Mouse (Mus musculus): ENCODE data around the gene Mob3b. TPM values are rescaled to one million over a fixed set of nuclear protein-coding genes. Genes with fewer than 3 reads are reported as not detected.
"Not testable (repeated sequence)": the region's sequence is repeated elsewhere in the genome, so short reads cannot be mapped to it uniquely, and the experiment has no call there.

Mob3b gene
- polyA plus RNA-seq, 1 experiment from 2014 or later, result 14.9 TPM

DNA sequence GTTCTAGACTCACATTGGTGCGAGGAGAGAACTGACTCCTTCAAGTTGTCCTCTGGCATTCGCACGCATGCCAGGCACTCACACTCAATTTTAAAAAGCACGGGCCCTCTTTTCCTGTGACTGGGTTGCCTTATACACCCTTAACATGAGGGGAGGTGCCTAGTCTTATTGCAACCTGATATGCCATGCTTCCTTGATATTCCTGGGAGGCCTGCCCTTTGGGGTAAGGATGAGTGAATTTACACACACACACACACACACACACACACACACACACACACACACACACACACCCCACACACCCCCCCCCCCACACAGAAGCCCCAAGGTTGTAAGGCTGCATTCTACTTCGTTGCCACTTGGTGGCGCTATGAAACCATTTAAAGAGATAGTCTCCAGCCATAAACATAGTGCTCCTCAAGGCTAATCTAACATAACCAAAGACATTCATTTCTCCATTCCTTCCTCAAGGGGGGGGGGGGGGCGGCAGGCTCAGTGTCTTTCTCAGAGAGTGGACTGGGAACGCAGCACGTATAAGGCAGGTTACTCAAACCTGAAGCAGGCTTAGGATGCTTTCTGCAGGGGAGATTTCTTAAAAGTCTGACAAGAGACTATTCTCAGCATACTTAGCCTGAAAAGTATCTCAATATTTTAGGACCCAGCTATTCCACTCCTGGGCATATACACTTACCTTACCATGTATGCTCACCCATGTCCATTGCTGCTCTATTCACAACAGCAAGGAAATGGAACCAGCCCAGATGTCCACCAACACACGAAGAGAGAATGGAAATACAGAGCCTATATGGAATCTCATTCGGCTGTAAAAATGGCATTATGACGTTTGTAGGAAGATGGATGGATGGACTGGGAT is 198.9 kb downstream of the Mob3b start:
- peak; percentile 76 for TF ChIP-seq CTCF (IDR thresholded peaks at IDR 0.05; ENCODE audit: low read depth)
- Histone ChIP-seq H3K4me2 (no peak overlapping the region), H3K36me3 (ENCODE audit: insufficient read depth) (no peaks in the 10 kb centered on the region; the same call in 1 of the 2 replicates), H3K4me1 (ENCODE audit: insufficient read depth) (peaks cover under 1% of the 10 kb centered on the region; the same call in 1 of the 2 replicates), H3K27ac (ENCODE audit: low read depth) (no peak overlapping the region), H3K9ac (no peak overlapping the region), H3K27me3 (ENCODE audit: insufficient read depth, low read length) (no peaks in the 10 kb centered on the region), H3K4me3 (ENCODE audit: low read depth, low read length) (no peak overlapping the region), H3K9me3 (ENCODE audit: low read depth, low read length) (no peaks in the 10 kb centered on the region)
- ATAC-seq (ENCODE audit: insufficient read depth) (peak; percentile 69), DNase-seq (peak; percentile 85)
- WGBS, result 34% methylated on average over 12 of the region's 12 CpGs

DNA sequence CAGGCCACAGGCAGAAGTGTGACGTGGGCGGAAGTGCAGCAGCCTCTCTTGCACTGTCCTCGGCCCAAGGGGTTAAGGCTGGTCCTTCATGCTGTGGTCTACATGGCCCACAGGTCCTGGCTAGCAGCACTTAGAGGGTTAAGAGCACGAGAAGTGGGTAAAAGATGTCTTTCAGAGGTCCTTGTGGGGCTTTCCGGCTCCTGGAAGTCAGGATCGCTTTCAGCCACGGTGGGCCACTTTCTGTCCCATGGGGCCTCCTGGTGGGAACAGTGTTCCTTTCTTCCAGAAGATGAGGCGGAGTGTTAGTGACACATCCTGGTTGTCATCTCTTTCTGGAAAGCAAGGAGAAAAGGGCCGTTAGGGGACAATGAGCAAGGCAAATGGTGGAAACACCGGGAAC is 203.6 kb downstream of the Mob3b start:
- Histone ChIP-seq H3K4me1 (ENCODE audit: insufficient read depth) (no peaks in the 10 kb centered on the region), H3K4me3 (ENCODE audit: low read depth, low read length) (no peak overlapping the region), H3K9me3 (ENCODE audit: low read depth, low read length) (no peaks in the 10 kb centered on the region), H3K36me3 (ENCODE audit: insufficient read depth) (no peaks in the 10 kb centered on the region; the same call in 1 of the 2 replicates), H3K27ac (ENCODE audit: low read depth) (no peak overlapping the region), H3K4me2 (no peak overlapping the region), H3K9ac (no peak overlapping the region), H3K27me3 (ENCODE audit: insufficient read depth, low read length) (no peaks in the 10 kb centered on the region)
- no peak for TF ChIP-seq CTCF (IDR thresholded peaks at IDR 0.05; ENCODE audit: low read depth)
- ATAC-seq (ENCODE audit: insufficient read depth) (no peak), DNase-seq (no peak)
- WGBS, result 71% methylated on average over 10 of the region's 10 CpGs

DNA sequence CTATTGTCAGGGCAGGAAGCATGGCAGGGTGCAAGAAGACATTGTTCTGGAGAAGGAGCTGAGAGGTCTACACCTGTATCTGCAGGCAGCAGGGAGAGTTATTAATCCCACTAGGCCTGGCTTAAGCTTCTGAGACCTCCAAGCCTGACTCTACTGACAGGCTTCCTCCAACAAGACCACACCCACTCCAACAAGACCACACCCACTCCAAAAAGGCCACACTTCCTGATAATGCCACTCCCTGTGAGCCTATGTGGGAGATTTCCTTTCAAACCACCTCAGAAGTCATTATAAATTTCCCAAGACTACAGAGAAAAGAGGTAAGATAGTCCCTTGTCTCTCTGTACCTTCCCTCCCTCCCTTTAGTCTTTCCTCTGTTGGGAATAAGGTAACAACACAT is 210.1 kb downstream of the Mob3b start:
- ATAC-seq (ENCODE audit: insufficient read depth) (no peak), DNase-seq (no peak)
- no peaks in the 10 kb centered on the region for H3K36me3 ChIP-seq (ENCODE audit: insufficient read depth)
- H3K4me2 ChIP-seq, result no peak overlapping the region
- no peak overlapping the region for H3K4me3 ChIP-seq (ENCODE audit: low read depth, low read length)
- no peaks in the 10 kb centered on the region for H3K27me3 ChIP-seq (ENCODE audit: insufficient read depth, low read length)
- TF ChIP-seq CTCF (IDR thresholded peaks at IDR 0.05; ENCODE audit: low read depth), result no peak
- no peaks in the 10 kb centered on the region for H3K9me3 ChIP-seq (ENCODE audit: low read depth, low read length)
- H3K4me1 ChIP-seq (ENCODE audit: insufficient read depth), result no peaks in the 10 kb centered on the region
- no peak overlapping the region for H3K9ac ChIP-seq
- H3K27ac ChIP-seq (ENCODE audit: low read depth), result no peak overlapping the region

DNA sequence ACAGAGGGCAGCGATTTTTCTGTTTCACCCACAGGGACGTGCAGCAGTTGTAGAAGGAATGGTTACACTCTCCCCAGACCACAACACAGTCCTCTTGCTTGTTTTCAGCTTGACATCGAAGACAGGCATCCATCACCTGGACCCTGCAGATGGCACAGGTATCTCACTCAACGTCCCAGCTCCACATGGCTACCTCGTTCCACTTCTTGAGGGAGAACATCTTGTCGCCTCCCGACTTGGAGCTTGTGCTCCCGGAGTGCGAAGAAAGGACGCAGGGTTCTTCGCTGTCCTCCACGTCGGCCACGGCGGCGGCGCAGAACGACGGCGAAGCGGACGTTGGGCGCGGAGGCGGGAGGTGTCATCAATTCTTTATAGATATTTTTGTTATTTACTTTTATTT is 216.2 kb downstream of the Mob3b start:
- no peaks in the 10 kb centered on the region for H3K27me3 ChIP-seq (ENCODE audit: insufficient read depth, low read length)
- no peak overlapping the region for H3K27ac ChIP-seq (ENCODE audit: low read depth)
- no peak for TF ChIP-seq CTCF (IDR thresholded peaks at IDR 0.05; ENCODE audit: low read depth)
- no peaks in the 10 kb centered on the region for H3K9me3 ChIP-seq (ENCODE audit: low read depth, low read length)
- 92% methylated on average over 25 of the region's 25 CpGs for WGBS
- ATAC-seq (ENCODE audit: insufficient read depth) (no peak), DNase-seq (no peak)
- no peaks in the 10 kb centered on the region for H3K4me1 ChIP-seq (ENCODE audit: insufficient read depth)
- no peak overlapping the region for H3K4me3 ChIP-seq (ENCODE audit: low read depth, low read length)
- no peak overlapping the region for H3K9ac ChIP-seq
- H3K36me3 ChIP-seq (ENCODE audit: insufficient read depth), result no peaks in the 10 kb centered on the region
- H3K4me2 ChIP-seq, result no peak overlapping the region

DNA sequence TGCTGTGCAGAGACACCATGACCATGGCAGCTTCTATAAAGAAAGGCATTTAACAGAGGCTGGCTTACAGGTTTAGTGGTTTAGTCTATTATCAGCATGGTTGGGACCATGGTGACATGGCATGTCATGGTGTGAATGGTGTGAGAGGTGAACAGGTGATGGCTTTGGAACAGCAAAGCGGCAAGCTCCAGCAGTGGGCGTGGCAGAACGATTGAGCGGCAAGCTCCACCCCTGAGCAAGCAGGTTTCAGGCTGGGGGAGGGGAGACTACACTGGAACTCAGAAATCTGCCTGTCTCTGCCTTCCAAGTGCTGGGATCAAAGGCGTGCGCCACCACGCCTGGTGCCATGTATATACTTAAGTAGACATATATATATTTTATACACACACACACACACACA is 228.9 kb downstream of the Mob3b start:
- not testable (repeated sequence) for ATAC-seq (ENCODE audit: insufficient read depth); H3K27me3 ChIP-seq (ENCODE audit: insufficient read depth, low read length)
- WGBS, result 76% methylated on average over 7 of the region's 7 CpGs

DNA sequence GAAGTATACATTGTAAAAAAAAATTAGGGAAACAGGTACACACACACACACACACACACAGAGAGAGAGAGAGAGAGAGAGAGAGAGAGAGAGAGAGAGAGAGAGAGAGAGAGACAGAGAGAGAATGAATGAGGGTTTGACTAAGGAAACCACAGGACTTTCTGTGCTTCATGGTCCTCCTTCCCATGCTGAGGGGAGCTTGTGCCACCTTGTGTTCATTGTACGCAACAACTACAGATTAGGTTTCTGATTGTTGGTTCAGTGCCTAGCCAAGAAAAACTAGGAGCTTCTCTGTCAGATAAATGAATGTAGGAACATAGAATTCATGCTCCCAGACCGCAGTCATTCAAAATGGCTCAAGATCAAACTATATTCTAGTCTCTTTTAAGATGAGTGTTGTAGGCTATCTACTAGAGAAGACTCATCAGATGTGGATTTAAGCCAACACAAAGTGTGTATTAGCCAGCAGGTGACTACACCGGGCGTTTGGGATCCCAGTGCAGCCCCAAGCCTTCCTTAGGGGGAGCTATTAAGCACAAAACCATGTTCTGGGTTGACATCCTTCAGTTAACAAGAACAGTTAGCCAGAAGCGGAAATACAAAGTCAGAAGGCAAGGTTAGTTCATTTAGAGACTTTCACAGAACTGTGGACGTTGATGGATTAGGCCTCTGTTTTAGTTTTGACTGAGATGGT is 235.0 kb downstream of the Mob3b start:
- peak; percentile 93 for TF ChIP-seq CTCF (IDR thresholded peaks at IDR 0.05; ENCODE audit: low read depth)
- no peak for ATAC-seq (ENCODE audit: insufficient read depth)
- Histone ChIP-seq H3K4me3 (ENCODE audit: low read depth, low read length) (no peak overlapping the region), H3K27ac (ENCODE audit: low read depth) (no peak overlapping the region), H3K4me2 (no peak overlapping the region), H3K36me3 (ENCODE audit: insufficient read depth) (no peaks in the 10 kb centered on the region), H3K4me1 (ENCODE audit: insufficient read depth) (no peaks in the 10 kb centered on the region), H3K27me3 (ENCODE audit: insufficient read depth, low read length) (no peaks in the 10 kb centered on the region), H3K9me3 (ENCODE audit: low read depth, low read length) (no peaks in the 10 kb centered on the region), H3K9ac (no peak overlapping the region)
- DNase-seq, result peak; percentile 83
- 62% methylated on average over 6 of the region's 6 CpGs for WGBS

More for the DNA sequence above, 228.9 kb downstream of the Mob3b start:
- not testable (repeated sequence) for H3K36me3 ChIP-seq (ENCODE audit: insufficient read depth); DNase-seq; H3K4me1 ChIP-seq (ENCODE audit: insufficient read depth); H3K9ac ChIP-seq; H3K4me2 ChIP-seq; H3K27ac ChIP-seq (ENCODE audit: low read depth); H3K9me3 ChIP-seq (ENCODE audit: low read depth, low read length); H3K4me3 ChIP-seq (ENCODE audit: low read depth, low read length)

DNA sequence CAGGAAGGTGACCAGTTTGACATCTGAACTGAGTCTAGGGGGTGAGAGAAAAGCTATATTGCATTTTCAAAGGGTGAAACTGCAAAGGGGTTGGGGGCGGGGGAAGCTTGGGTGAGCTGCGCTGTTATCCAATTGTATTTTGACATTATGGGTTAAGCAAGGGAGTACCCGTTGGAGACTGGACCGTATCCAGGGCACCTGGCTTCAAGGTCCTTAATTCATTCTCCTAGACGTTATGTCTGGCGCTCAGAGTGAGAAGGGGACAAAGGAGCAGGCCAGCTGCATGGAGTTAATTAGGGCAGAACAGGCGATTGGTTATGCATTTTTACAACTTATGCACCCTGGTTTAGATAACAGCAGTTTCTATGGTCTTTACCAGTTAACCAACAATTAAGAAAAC is 239.9 kb downstream of the Mob3b start:
- Histone ChIP-seq H3K36me3 (ENCODE audit: insufficient read depth) (no peaks in the 10 kb centered on the region), H3K27ac (ENCODE audit: low read depth) (no peak overlapping the region), H3K4me2 (no peak overlapping the region), H3K4me3 (ENCODE audit: low read depth, low read length) (no peak overlapping the region), H3K27me3 (ENCODE audit: insufficient read depth, low read length) (no peaks in the 10 kb centered on the region), H3K9ac (no peak overlapping the region), H3K4me1 (ENCODE audit: insufficient read depth) (no peaks in the 10 kb centered on the region), H3K9me3 (ENCODE audit: low read depth, low read length) (no peaks in the 10 kb centered on the region)
- DNase-seq (no peak), ATAC-seq (ENCODE audit: insufficient read depth) (no peak)
- no peak for TF ChIP-seq CTCF (IDR thresholded peaks at IDR 0.05; ENCODE audit: low read depth)
- WGBS, result 66% methylated on average over 7 of the region's 7 CpGs
